Mouse (Mus musculus): ENCODE data around the gene Srgap2.

GRCm38 (mm10) chr1:131347708-131348107, 179.4 kb downstream of the Srgap2 start:
- TF ChIP-seq CTCF (IDR thresholded peaks at IDR 0.05; ENCODE audit: low read depth, low read length) (no peak), TAL1 (conservative IDR thresholded peaks at IDR 0.05; ENCODE audit: low read depth, low read length) (no peak), GATA1 (IDR thresholded peaks at IDR 0.05; ENCODE audit: borderline replicate concordance, low read length) (no peak), POLR2AphosphoS5 (IDR thresholded peaks at IDR 0.05; ENCODE audit: insufficient replicate concordance, low read depth, low read length) (no peak)

All from G1E (cell line).